Mouse (Mus musculus) midbrain, embryonic 14.5 days (tissue): ENCODE measurements around the gene Cd247. TPM values are rescaled to one million over a fixed set of nuclear protein-coding genes. Genes with fewer than 3 reads are reported as not detected.

Experiments
- ATAC-seq: fragments of 200-750 bp; cut with Nextera tagmentation; 2 replicates; pipeline ENCODE4 v1.8.0; 2017; ENCODE audit warnings: moderate number of reproducible peaks, moderate library complexity; ENCODE audit not compliant: low FRiP score, low TSS enrichment
- DNase-seq: peaks from one replicate; pipeline ENCODE4 v3.0.0-alpha.2; 2015
- H3K27ac ChIP-seq: fragments of 300-500 bp; sonication (generic); replicated peaks from 2 replicates; pipeline ENCODE4 v1.5.1; 2014; ENCODE audit warnings: mild to moderate bottlenecking, low read depth, low read length, moderate library complexity
- H3K27me3 ChIP-seq: fragments of 300-500 bp; sonication (generic); 2 replicates; pipeline ENCODE4 v1.6.1; 2014; ENCODE audit warnings: low read length, control low read depth, mixed read lengths; ENCODE audit not compliant: control insufficient read depth, insufficient read depth
- H3K36me3 ChIP-seq: fragments of 300-500 bp; sonication (generic); 2 replicates; pipeline ENCODE4 v1.6.1; 2014; ENCODE audit warnings: low read length, control low read depth; ENCODE audit not compliant: control insufficient read depth, insufficient read depth
- H3K4me1 ChIP-seq: fragments of 300-500 bp; sonication (generic); 2 replicates; pipeline ENCODE4 v1.6.1; 2014; ENCODE audit warnings: mild to moderate bottlenecking, antibody characterized with exemption, low read length, control low read depth; ENCODE audit not compliant: control insufficient read depth, insufficient read depth
- H3K4me2 ChIP-seq: fragments of 300-500 bp; sonication (generic); 2 replicates; pipeline ENCODE4 v1.6.1; 2014; ENCODE audit warnings: mild to moderate bottlenecking, low read length, moderate library complexity
- H3K4me3 ChIP-seq: fragments of 300-500 bp; sonication (generic); replicated peaks from 2 replicates; pipeline ENCODE4 v1.5.1; 2014; ENCODE audit warnings: low read depth, low read length
- H3K9ac ChIP-seq: fragments of 300-500 bp; sonication (generic); replicated peaks from 2 replicates; pipeline ENCODE4 v1.6.1; 2014; ENCODE audit warnings: mild to moderate bottlenecking, low read length, moderate library complexity
- H3K9me3 ChIP-seq: fragments of 300-500 bp; sonication (generic); 2 replicates; pipeline ENCODE4 v1.6.1; 2016; ENCODE audit warnings: low read length, control low read depth, mixed read lengths; ENCODE audit not compliant: control insufficient read depth
- WGBS: fragments of 180-500 bp; shearing (Covaris S2); extraction: QIAGEN DNeasy Blood & Tissue Kit; methylation state at CpG from one replicate; pipeline ENCODE4 v1.1.7; 2014; 5-methylcytosine and 5-hydroxymethylcytosine counted together
- polyA plus RNA-seq: library from polyadenylated mRNA; unstranded; fragments of >200 nt; fragmentation: Nextera tagmentation; extraction: Ambion mirVana; gene quantifications from 2 replicates; pipeline ENCODE4 v1.2.1, GENCODE M21; 2014

Cd247 gene
- polyA plus RNA-seq, 1 experiment from 2014 or later = 2.1 TPM

- Histone ChIP-seq H3K9me3 (no peaks in the 10 kb centered on the region), H3K36me3 (peaks cover 23% of the 10 kb centered on the region), H3K27ac (peak overlapping the region; percentile 34), H3K4me1 (peaks cover 7% of the 10 kb centered on the region), H3K4me3 (no peak overlapping the region), H3K9ac (no peak overlapping the region), H3K27me3 (no peaks in the 10 kb centered on the region), H3K4me2 (no peak overlapping the region)
- DNase-seq = peak; percentile 69
- WGBS = 45% methylated on average over 2 of the region's 2 CpGs
- ATAC-seq = peak; percentile 73; the same call in 1 of the 2 replicates
Measured at GRCm38 (mm10) chr1:165913720-165914415, 125.4 kb downstream of the Cd247 start.

GRCm38 (mm10) chr1:165914416-165914801, 125.9 kb downstream of the Cd247 start:
- 0 out of 2 replicates have a peak overlapping the region, but pooled peaks have one; percentile 4 for H3K4me2 ChIP-seq

DNA sequence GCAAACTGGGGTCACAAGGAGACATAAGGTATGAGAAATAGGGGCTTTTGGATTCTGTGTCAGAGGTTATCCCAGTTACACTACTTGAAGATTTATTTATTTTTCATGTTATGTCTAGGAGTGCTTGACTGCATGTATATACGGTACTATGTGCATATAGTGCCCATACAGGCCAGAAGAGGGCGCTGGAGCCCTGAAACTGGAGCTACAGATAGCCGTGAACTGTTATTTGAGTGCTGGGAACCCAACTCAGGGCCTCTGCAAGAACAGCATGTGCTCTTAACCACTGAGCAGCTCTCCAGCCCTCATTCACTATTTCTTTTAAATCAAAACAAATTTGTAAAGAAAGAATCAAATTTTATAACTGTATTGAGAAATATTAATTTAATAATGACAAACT, 132.5 kb downstream of the Cd247 start:
- Histone ChIP-seq H3K4me1 (no peaks in the 10 kb centered on the region), H3K9ac (no peak overlapping the region), H3K36me3 (peaks cover 6% of the 10 kb centered on the region), H3K4me2 (no peak overlapping the region), H3K27ac (no peak overlapping the region), H3K9me3 (0 out of 2 replicates have a peak, but pooled peaks cover 2% of the 10 kb centered on the region), H3K4me3 (no peak overlapping the region), H3K27me3 (no peaks in the 10 kb centered on the region)
- no peak for ATAC-seq
- DNase-seq = no peak
- WGBS = 75% methylated on average over 3 of the region's 3 CpGs

More at GRCm38 (mm10) chr1:165914416-165914801, 125.9 kb downstream of the Cd247 start:
- WGBS = 57% methylated on average over 2 of the region's 2 CpGs
- Histone ChIP-seq H3K4me1 (peaks cover 7% of the 10 kb centered on the region), H3K9ac (no peak overlapping the region), H3K9me3 (no peaks in the 10 kb centered on the region), H3K4me3 (no peak overlapping the region), H3K27me3 (no peaks in the 10 kb centered on the region), H3K36me3 (peaks cover 18% of the 10 kb centered on the region), H3K27ac (peak overlapping the region; percentile 34)
- DNase-seq (no peak), ATAC-seq (no peak)

GRCm38 (mm10) chr1:165922488-165922887, 134.0 kb downstream of the Cd247 start:
- 68% methylated on average over 1 of the region's 1 CpGs for WGBS

DNA sequence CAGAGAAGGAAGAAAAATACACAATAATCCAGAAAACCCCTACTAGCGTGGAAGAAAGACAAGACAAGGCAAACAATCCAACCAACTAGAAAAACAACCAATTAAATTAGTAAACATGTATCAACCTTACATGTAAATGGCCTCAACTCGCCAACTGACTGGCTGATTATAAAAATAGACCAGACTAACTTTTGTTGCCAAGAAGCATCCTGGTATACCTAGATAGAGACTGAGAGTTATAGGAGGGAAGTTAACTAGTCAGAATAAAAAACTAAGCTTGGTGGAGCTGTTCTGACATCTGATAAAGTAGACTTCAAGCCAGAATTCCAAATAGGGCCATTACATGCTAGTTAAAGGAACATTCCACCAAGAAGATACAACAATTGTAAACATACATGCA, 136.7 kb downstream of the Cd247 start:
- H3K9ac ChIP-seq = no peak overlapping the region
- H3K4me3 ChIP-seq = no peak overlapping the region
- no peak overlapping the region for H3K27ac ChIP-seq
- WGBS = 93% methylated on average over 2 of the region's 2 CpGs
- H3K27me3 ChIP-seq = no peaks in the 10 kb centered on the region
- no peaks in the 10 kb centered on the region for H3K4me1 ChIP-seq
- 0 out of 2 replicates have a peak, but pooled peaks cover 2% of the 10 kb centered on the region for H3K9me3 ChIP-seq
- no peaks in the 10 kb centered on the region for H3K36me3 ChIP-seq
- DNase-seq = no peak
- H3K4me2 ChIP-seq = no peak overlapping the region
- no peak for ATAC-seq

More at GRCm38 (mm10) chr1:165922488-165922887, 134.0 kb downstream of the Cd247 start:
- Histone ChIP-seq H3K27ac (no peak overlapping the region), H3K9me3 (0 out of 2 replicates have a peak, but pooled peaks cover 2% of the 10 kb centered on the region), H3K4me3 (no peak overlapping the region), H3K27me3 (no peaks in the 10 kb centered on the region), H3K9ac (no peak overlapping the region), H3K4me2 (no peak overlapping the region), H3K36me3 (no peaks in the 10 kb centered on the region), H3K4me1 (no peaks in the 10 kb centered on the region)
- ATAC-seq (no peak), DNase-seq (no peak)

Other genes starting within 250 kb of the Cd247 start
- gene Mpzl1, start 154.1 kb upstream of the Cd247 start, polyA plus RNA-seq = 138 and 159 TPM in 2 replicates
- 2.5 and 4.7 TPM in 2 replicates for gene Rcsd1, start 78.9 kb upstream of the Cd247 start, polyA plus RNA-seq
- gene Creg1, start 24.9 kb upstream of the Cd247 start, polyA plus RNA-seq = 24.7 and 31.8 TPM in 2 replicates
- 26.9 and 27.9 TPM in 2 replicates for gene Pou2f1, start 214.0 kb downstream of the Cd247 start, polyA plus RNA-seq